Mouse (Mus musculus) megakaryocyte, embryonic 14.5 days (primary cell): ENCODE measurements at regions not wholly inside any gene's neighbourhood (a gene's known extent, or its start where the extent isn't known, plus 50 kb on each side); places are given as distances from the start of the nearest gene placed in this dataset.

Source experiments
- FLI1 ChIP-seq: IDR thresholded peaks from 2 replicates; pipeline ENCODE4 v1.6.1; 2012; ENCODE audit warnings: low read length, inconsistent platforms, mixed read lengths
- GATA1 ChIP-seq: IDR thresholded peaks from 3 replicates; pipeline ENCODE4 v1.6.1; 2012; ENCODE audit warnings: mixed read lengths, low read length, inconsistent platforms, borderline replicate concordance

GRCm38 (mm10) chr11:17864833-17865397 lies 88.8 kb downstream of the Etaa1 start:
- no peak for TF ChIP-seq GATA1
- TF ChIP-seq FLI1 = no peak
